Mouse (Mus musculus) embryonic fibroblast, embryonic 13.5 days (primary cell): ENCODE results near the gene Cdhr3.

Source experiments
- CTCF ChIP-seq: IDR thresholded peaks from 2 replicates; pipeline ENCODE4 v1.5.1; 2011; ENCODE audit warnings: mild to moderate bottlenecking, control low read depth, low read length, moderate library complexity, borderline replicate concordance; ENCODE audit not compliant: insufficient read depth
- POLR2A ChIP-seq: IDR thresholded peaks from 2 replicates; pipeline ENCODE4 v1.6.1; 2011; ENCODE audit warnings: low read depth, mild to moderate bottlenecking, control low read depth, low read length, moderate library complexity

GRCm38 (mm10) chr12:33128702-33129101 lies 36.0 kb upstream of the Cdhr3 start:
- no peak for TF ChIP-seq CTCF
- no peak for TF ChIP-seq POLR2A
